ENCODE assay signal across 15 mouse cellular contexts in the genomic region with DNA sequence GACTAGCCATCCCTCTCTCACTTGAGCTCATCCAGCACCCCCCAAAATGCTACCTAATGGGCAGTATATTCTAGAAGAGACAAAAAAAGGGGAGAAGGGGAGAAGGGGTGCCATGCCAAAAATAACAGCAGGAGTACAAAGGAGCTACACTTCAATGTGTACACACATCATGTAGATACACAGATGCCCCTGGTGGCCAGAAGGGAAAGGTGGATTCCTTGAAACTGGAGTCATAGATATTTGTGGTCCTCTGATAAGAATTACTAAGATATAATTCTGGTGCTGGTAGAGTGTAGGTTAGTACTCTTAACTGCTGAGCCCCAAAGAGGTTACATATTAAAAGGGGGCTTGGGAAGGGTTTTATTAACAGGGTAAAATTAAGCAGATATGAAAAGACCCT. TPM values are rescaled to one million over a fixed set of nuclear protein-coding genes. Genes with fewer than 3 reads are reported as not detected.
DNase-seq lines count a peak whose midpoint lies in the region; ATAC-seq and TF ChIP-seq lines count a peak whose summit lies in the region.
"Had no signal": no experiment of that assay in that cellular context is flagged by ENCODE, and none has a peak within 500 bp of the region (broad histone marks: within the 10 kb centered on the region; RNA-seq: fewer than 3 reads in every experiment).

No protein-coding gene starts in this region.

- no peak overlapping the region for H3K27ac ChIP-seq in forebrain, embryonic 14.5 days (ENCODE audit: low read depth, low read length)
- H3K27ac ChIP-seq in forebrain, embryonic 12.5 days, result no peak overlapping the region
- no peak overlapping the region for H3K27ac ChIP-seq in layer of hippocampus, adult 2 months
- no peak overlapping the region for H3K27ac ChIP-seq in midbrain, embryonic 14.5 days (replicated peaks; ENCODE audit: low read depth, low read length)
- H3K27ac ChIP-seq: embryonic facial prominence, embryonic 15.5 days; lung, embryonic 15.5 days had no signal

- H3K9me3 ChIP-seq in forebrain, embryonic 14.5 days (replicated peaks; ENCODE audit: control insufficient read depth, low read length), result no peaks in the 10 kb centered on the region
- H3K9me3 ChIP-seq in forebrain, embryonic 12.5 days, result no peaks in the 10 kb centered on the region
- no peaks in the 10 kb centered on the region for H3K9me3 ChIP-seq in midbrain, embryonic 14.5 days (ENCODE audit: control insufficient read depth, low read length)
- H3K9me3 ChIP-seq: embryonic facial prominence, embryonic 15.5 days; lung, embryonic 15.5 days had no signal

- H3K9ac ChIP-seq in forebrain, embryonic 14.5 days (ENCODE audit: low read length), result no peak overlapping the region
- no peak overlapping the region for H3K9ac ChIP-seq in forebrain, embryonic 12.5 days
- no peak overlapping the region for H3K9ac ChIP-seq in midbrain, embryonic 14.5 days (replicated peaks; ENCODE audit: low read length)
- H3K9ac ChIP-seq: embryonic facial prominence, embryonic 15.5 days; lung, embryonic 15.5 days had no signal

- H3K36me3 ChIP-seq in forebrain, embryonic 14.5 days (ENCODE audit: control insufficient read depth, insufficient read depth, low read length), result peaks cover 52% of the 10 kb centered on the region
- peaks cover 46% of the 10 kb centered on the region for H3K36me3 ChIP-seq in forebrain, embryonic 12.5 days (replicated peaks)
- peaks cover 34% of the 10 kb centered on the region for H3K36me3 ChIP-seq in midbrain, embryonic 14.5 days (ENCODE audit: control insufficient read depth, insufficient read depth, low read length)

- peak; percentile 14 for DNase-seq in forebrain, embryonic 14.5 days (ENCODE audit: low spot score)
- DNase-seq in layer of hippocampus, adult 2 months (ENCODE audit: low spot score in 2 of 2), result no peak
- DNase-seq in layer of hippocampus, postnatal 25 days (ENCODE audit: extremely low spot score in 1 of 2, low spot score in 1 of 2), result no peak
- no peak for DNase-seq in midbrain, embryonic 14.5 days
- DNase-seq in thymus, postnatal 10 days (ENCODE audit: low spot score in 2 of 2), result no peak
- DNase-seq: cerebellum, adult 8-10 months; kidney, adult 2 months; layer of hippocampus, postnatal 36 days had no signal

- peak; percentile 66 for TF ChIP-seq CTCF in layer of hippocampus, adult 2 months (conservative IDR thresholded peaks at IDR 0.05)

- ATAC-seq in forebrain, embryonic 14.5 days, result no peak
- ATAC-seq in forebrain, embryonic 12.5 days (ENCODE audit: low FRiP score), result no peak
- ATAC-seq in erythroblast, adult 5-6 weeks (replicated peaks; ENCODE audit: low FRiP score, poor library complexity, severe bottlenecking), result peak; percentile 61; the same call in 1 of the 2 replicates
- ATAC-seq in megakaryocyte progenitor cell, adult 5-6 weeks (replicated peaks; ENCODE audit: poor library complexity), result peak; percentile 90
- no peak for ATAC-seq in midbrain, embryonic 14.5 days (ENCODE audit: low FRiP score, low TSS enrichment)
- ATAC-seq: activated CD4-positive, CD25-positive, alpha-beta regulatory T cell, adult 4 months had no signal

- no peaks in the 10 kb centered on the region for H3K4me1 ChIP-seq in forebrain, embryonic 14.5 days (ENCODE audit: control insufficient read depth, insufficient read depth, low read length)
- H3K4me1 ChIP-seq in forebrain, embryonic 12.5 days, result peaks cover 5% of the 10 kb centered on the region; the same call in 1 of the 2 replicates
- H3K4me1 ChIP-seq in midbrain, embryonic 14.5 days (ENCODE audit: control insufficient read depth, insufficient read depth, low read length), result no peaks in the 10 kb centered on the region
- H3K4me1 ChIP-seq: lung, embryonic 15.5 days had no signal

- no peaks in the 10 kb centered on the region for H3K27me3 ChIP-seq in forebrain, embryonic 14.5 days (replicated peaks; ENCODE audit: control insufficient read depth, insufficient read depth, low read length)
- H3K27me3 ChIP-seq in forebrain, embryonic 12.5 days, result no peaks in the 10 kb centered on the region
- no peaks in the 10 kb centered on the region for H3K27me3 ChIP-seq in midbrain, embryonic 14.5 days (ENCODE audit: control insufficient read depth, insufficient read depth, low read length)
- H3K27me3 ChIP-seq: embryonic facial prominence, embryonic 15.5 days; lung, embryonic 15.5 days had no signal

- H3K4me3 ChIP-seq in forebrain, embryonic 14.5 days (ENCODE audit: low read depth, low read length), result no peak overlapping the region
- no peak overlapping the region for H3K4me3 ChIP-seq in forebrain, embryonic 12.5 days (replicated peaks)
- no peak overlapping the region for H3K4me3 ChIP-seq in layer of hippocampus, adult 2 months
- no peak overlapping the region for H3K4me3 ChIP-seq in midbrain, embryonic 14.5 days (replicated peaks; ENCODE audit: low read depth, low read length)
- H3K4me3 ChIP-seq: embryonic facial prominence, embryonic 15.5 days; lung, embryonic 15.5 days had no signal

- no peak overlapping the region for H3K4me2 ChIP-seq in forebrain, embryonic 14.5 days (ENCODE audit: low read length)
- H3K4me2 ChIP-seq in forebrain, embryonic 12.5 days, result no peak overlapping the region
- H3K4me2 ChIP-seq in midbrain, embryonic 14.5 days (ENCODE audit: low read length), result no peak overlapping the region
- H3K4me2 ChIP-seq: embryonic facial prominence, embryonic 15.5 days; lung, embryonic 15.5 days had no signal

RNA-seq across cellular contexts. Expression of gene Cdv3, which starts 7.7 kb away (rescaled TPM):
- polyA plus RNA-seq in forebrain, embryonic 14.5 days (2014; fragmentation: Nextera tagmentation; extraction: Ambion mirVana), result 74.2 and 76.3 TPM in 2 replicates
- polyA plus RNA-seq in forebrain, embryonic 12.5 days (2016; fragmentation: Nextera tagmentation; extraction: Ambion mirVana), result 122 and 132 TPM in 2 replicates
- total RNA-seq in layer of hippocampus, adult 2 months (2021), result 10 to 100 TPM; 69.3 to 72.9 TPM
- 10 to 100 TPM; 65.9 to 70.4 TPM for total RNA-seq in layer of hippocampus, postnatal 25 days (2021)
- 22.7 and 28.2 TPM in 2 replicates for total RNA-seq in erythroblast, adult 5-6 weeks (2015; ENCODE audit: low replicate concordance)
- 43.1 and 45.6 TPM in 2 replicates for total RNA-seq in erythroblast, adult 5-6 weeks (2017; ENCODE audit: low replicate concordance)
- 110 and 111 TPM in 2 replicates for total RNA-seq in megakaryocyte progenitor cell, adult 5-6 weeks (2015)
- total RNA-seq in megakaryocyte progenitor cell, adult 5-6 weeks (2017), result 154 and 193 TPM in 2 replicates
- 62.0 and 76.0 TPM in 2 replicates for polyA plus RNA-seq in midbrain, embryonic 14.5 days (2014; fragmentation: Nextera tagmentation; extraction: Ambion mirVana)

RNA-seq across cellular contexts. Expression of gene Topbp1, which starts 52.9 kb away (rescaled TPM):
- 31.2 and 31.4 TPM in 2 replicates for polyA plus RNA-seq in forebrain, embryonic 14.5 days (2014; fragmentation: Nextera tagmentation; extraction: Ambion mirVana)
- polyA plus RNA-seq in forebrain, embryonic 12.5 days (2016; fragmentation: Nextera tagmentation; extraction: Ambion mirVana), result 94.9 and 96.7 TPM in 2 replicates
- total RNA-seq in layer of hippocampus, adult 2 months (2021), result 10 to 100 TPM; 22.4 to 22.7 TPM
- 10 to 100 TPM; 19.6 to 22.8 TPM for total RNA-seq in layer of hippocampus, postnatal 25 days (2021)
- 49.3 and 75.1 TPM in 2 replicates for total RNA-seq in erythroblast, adult 5-6 weeks (2015; ENCODE audit: low replicate concordance)
- 82.1 and 86.1 TPM in 2 replicates for total RNA-seq in erythroblast, adult 5-6 weeks (2017; ENCODE audit: low replicate concordance)
- total RNA-seq in megakaryocyte progenitor cell, adult 5-6 weeks (2015), result 162 and 224 TPM in 2 replicates
- total RNA-seq in megakaryocyte progenitor cell, adult 5-6 weeks (2017), result 204 and 227 TPM in 2 replicates
- polyA plus RNA-seq in midbrain, embryonic 14.5 days (2014; fragmentation: Nextera tagmentation; extraction: Ambion mirVana), result 16.4 and 23.8 TPM in 2 replicates

RNA-seq across cellular contexts. Expression of gene 1300017J02Rik, which starts 53.0 kb away (rescaled TPM):
- polyA plus RNA-seq in forebrain, embryonic 14.5 days (2014; fragmentation: Nextera tagmentation; extraction: Ambion mirVana), result 0.29 and 0.93 TPM in 2 replicates
- 1.9 and 3.3 TPM in 2 replicates for polyA plus RNA-seq in forebrain, embryonic 12.5 days (2016; fragmentation: Nextera tagmentation; extraction: Ambion mirVana)
- total RNA-seq in layer of hippocampus, adult 2 months (2021), result 1 to 10 TPM in 1 of 2 experiments, not detected in 1; 1.2 TPM
- total RNA-seq in layer of hippocampus, postnatal 25 days (2021), result 1 to 10 TPM in 1 of 2 experiments, under 1 TPM in 1; 0.66 to 1.3 TPM
- total RNA-seq in erythroblast, adult 5-6 weeks (2015; ENCODE audit: low replicate concordance), result 403 and 418 TPM in 2 replicates
- total RNA-seq in erythroblast, adult 5-6 weeks (2017; ENCODE audit: low replicate concordance), result 508 and 583 TPM in 2 replicates
- total RNA-seq in megakaryocyte progenitor cell, adult 5-6 weeks (2015), result 0.34 and 1.1 TPM in 2 replicates
- total RNA-seq in megakaryocyte progenitor cell, adult 5-6 weeks (2017), result 1.1 and 1.7 TPM in 2 replicates
- 0.14 TPM in 1 of 2 replicates, not detected in the other for polyA plus RNA-seq in midbrain, embryonic 14.5 days (2014; fragmentation: Nextera tagmentation; extraction: Ambion mirVana)
- total RNA-seq: gastrocnemius, adult 18-20 months had no signal

Comparison
In these comparisons a context has a peak if more than half of its experiments do, and no peak if none do; other contexts are left out.
1. ATAC-seq: peak in erythroblast, adult 5-6 weeks (single experiment) and megakaryocyte progenitor cell, adult 5-6 weeks (single experiment); none in forebrain, embryonic 14.5 days (single experiment), forebrain, embryonic 12.5 days (single experiment) and midbrain, embryonic 14.5 days (single experiment).
2. RNA of gene 1300017J02Rik, which starts 53.0 kb away (total RNA-seq): 403 to 583 TPM in erythroblast, adult 5-6 weeks; 0.66 to 1.3 TPM in layer of hippocampus, postnatal 25 days, 1.2 TPM in layer of hippocampus, adult 2 months and 0.34 to 1.7 TPM in megakaryocyte progenitor cell, adult 5-6 weeks; every median in the first group is over 100 times any median in the second.